Mouse (Mus musculus): ENCODE measurements around the gene Fam171a2. TPM values are rescaled to one million over a fixed set of nuclear protein-coding genes. Genes with fewer than 3 reads are reported as not detected.

The Fam171a2 gene
- total RNA-seq, 1 experiment from 2014 or later, result not detected

- no peak for ATAC-seq (replicated peaks; ENCODE audit: insufficient number of reproducible peaks, low FRiP score, low TSS enrichment, poor library complexity, severe bottlenecking)
Observed at GRCm38 (mm10) chr11:102438212-102439092, 9.0 kb downstream of the Fam171a2 start.

DNA sequence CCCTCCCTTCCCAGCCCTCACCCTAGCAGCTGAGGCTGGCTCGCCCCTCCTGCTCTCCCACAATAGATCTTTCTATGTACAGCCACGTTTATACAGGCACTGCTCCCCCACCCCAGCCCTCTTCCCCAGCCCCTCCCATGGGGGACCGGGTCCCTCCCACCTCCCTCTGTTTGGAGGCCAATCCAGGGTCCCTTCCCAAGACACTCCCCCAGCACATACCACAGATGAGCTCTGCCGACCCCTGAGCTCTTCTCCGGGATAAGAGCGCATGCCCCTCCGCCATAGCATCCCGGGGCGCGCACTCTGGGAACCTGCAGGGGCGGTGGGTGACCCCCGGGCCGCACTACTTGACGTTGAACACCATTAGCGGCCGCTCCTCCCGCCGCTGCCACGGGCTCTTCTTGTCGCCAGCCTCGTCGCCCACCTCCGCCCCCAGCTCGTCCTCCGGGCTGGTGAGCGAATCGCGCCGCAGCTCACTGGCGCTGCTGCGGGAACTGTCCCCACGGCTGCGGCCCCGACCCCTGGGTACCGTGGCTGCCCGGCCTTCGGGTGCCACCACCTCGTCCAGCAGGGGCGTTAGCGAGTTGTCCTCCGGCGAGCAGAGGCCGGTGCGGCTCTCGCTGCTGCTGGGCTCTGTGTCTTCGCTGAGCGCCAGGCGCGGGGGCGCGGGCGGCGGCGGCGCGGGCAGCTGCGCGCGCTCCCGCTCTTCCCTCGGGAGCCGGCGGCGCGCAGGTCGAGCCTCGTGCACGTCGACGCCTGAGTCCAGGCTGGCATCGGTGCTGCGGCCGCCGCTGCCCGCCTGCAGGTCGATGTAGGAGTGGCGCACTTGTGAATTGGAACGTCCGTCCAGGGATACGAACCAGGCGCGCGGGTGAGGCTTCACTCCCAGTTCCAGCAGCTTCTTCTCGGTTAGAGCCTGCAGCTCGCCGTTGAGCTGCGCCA is 10.1 kb downstream of the Fam171a2 start:
- ATAC-seq (replicated peaks; ENCODE audit: insufficient number of reproducible peaks, low FRiP score, low TSS enrichment, poor library complexity, severe bottlenecking), result no peak

DNA sequence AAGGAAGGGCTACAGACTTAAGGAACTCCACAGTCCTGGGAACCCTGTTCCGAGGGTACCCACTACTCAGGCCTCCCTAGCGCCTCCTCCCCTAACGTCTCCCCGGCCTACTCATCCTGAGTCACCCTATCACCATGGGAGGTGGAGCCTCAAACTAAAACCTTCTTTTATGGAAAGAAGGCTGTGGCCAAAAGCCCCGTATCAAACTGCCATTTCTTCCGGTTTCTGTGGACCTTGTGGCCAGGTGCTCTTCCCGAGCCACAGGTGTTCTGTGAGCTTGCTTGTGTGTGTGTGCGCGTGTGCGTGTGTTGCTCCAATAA is 11.1 kb downstream of the Fam171a2 start:
- ATAC-seq (replicated peaks; ENCODE audit: insufficient number of reproducible peaks, low FRiP score, low TSS enrichment, poor library complexity, severe bottlenecking), result no peak

DNA sequence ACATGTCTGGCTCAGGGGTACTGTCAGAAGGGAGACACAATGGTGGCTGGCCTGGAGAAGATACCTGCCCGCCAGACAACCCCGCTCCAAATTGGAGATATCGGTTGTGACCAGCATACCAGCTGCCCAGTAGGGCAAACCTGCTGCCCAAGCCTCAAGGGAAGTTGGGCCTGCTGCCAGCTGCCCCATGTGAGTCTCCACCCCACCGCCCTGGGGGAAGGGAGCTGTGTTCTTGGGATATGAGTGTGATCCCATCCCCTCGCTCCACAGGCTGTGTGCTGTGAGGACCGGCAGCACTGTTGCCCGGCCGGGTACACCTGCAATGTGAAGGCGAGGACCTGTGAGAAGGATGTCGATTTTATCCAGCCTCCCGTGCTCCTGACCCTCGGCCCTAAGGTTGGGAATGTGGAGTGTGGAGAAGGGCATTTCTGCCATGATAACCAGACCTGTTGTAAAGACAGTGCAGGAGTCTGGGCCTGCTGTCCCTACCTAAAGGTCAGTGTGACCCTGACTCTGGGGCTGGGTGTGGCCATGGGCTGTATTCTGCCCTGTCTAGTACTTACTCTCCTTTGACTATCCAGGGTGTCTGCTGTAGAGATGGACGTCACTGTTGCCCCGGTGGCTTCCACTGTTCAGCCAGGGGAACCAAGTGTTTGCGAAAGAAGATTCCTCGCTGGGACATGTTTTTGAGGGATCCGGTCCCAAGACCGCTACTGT is 11.6 kb downstream of the Fam171a2 start:
- no peak for ATAC-seq (replicated peaks; ENCODE audit: insufficient number of reproducible peaks, low FRiP score, low TSS enrichment, poor library complexity, severe bottlenecking)

DNA sequence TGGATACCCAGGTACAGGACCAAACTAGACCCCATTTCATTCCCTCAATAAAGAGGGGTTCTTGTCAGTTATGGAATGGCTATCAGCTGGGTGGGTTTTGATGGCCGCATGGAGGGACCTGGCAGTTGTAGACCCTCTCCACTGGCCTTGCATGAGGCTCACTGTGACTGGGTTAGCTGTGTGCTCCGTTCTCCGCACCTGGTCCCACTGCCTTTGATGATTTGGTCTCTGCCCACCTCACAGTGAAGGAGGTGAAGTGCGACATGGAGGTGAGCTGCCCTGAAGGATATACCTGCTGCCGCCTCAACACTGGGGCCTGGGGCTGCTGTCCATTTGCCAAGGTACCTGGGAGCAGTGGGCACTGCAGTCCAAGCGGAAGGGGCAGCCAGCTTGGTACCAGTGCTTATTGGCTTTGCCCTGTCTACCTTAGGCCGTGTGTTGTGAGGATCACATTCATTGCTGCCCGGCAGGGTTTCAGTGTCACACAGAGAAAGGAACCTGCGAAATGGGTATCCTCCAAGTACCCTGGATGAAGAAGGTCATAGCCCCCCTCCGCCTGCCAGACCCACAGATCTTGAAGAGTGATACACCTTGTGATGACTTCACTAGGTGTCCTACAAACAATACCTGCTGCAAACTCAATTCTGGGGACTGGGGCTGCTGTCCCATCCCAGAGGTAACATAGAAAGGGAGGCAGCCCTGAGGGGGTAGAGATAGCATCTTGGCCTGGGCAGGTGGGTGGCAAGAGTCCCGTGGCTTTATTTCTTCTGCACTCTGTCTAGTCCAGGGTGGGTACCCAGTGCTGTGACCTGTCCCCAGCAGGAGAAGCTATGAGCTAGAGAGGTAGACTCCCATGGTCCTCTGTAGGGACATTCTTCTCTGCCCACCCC is 12.4 kb downstream of the Fam171a2 start:
- no peak for ATAC-seq (replicated peaks; ENCODE audit: insufficient number of reproducible peaks, low FRiP score, low TSS enrichment, poor library complexity, severe bottlenecking)

DNA sequence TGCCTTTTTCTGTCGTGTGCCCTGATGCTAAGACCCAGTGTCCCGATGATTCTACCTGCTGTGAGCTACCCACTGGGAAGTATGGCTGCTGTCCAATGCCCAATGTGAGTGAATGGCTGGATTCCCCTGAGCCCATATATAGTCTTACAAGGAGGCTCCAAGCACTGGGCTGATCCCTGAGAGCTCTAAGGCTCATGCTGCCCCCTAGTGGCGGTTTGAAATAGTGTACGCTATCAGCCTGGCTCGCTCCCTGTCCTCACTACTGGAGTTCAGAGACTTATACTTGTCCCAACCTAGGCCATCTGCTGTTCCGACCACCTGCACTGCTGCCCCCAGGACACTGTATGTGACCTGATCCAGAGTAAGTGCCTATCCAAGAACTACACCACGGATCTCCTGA is 13.1 kb downstream of the Fam171a2 start:
- ATAC-seq (replicated peaks; ENCODE audit: insufficient number of reproducible peaks, low FRiP score, low TSS enrichment, poor library complexity, severe bottlenecking), result peak; percentile 40

GRCm38 (mm10) chr11:102433866-102434265 is 13.6 kb downstream of the Fam171a2 start:
- ATAC-seq (replicated peaks; ENCODE audit: insufficient number of reproducible peaks, low FRiP score, low TSS enrichment, poor library complexity, severe bottlenecking), result no peak

- no peak for ATAC-seq (replicated peaks; ENCODE audit: insufficient number of reproducible peaks, low FRiP score, low TSS enrichment, poor library complexity, severe bottlenecking)
Observed at GRCm38 (mm10) chr11:102432896-102433295, 14.6 kb downstream of the Fam171a2 start.

DNA sequence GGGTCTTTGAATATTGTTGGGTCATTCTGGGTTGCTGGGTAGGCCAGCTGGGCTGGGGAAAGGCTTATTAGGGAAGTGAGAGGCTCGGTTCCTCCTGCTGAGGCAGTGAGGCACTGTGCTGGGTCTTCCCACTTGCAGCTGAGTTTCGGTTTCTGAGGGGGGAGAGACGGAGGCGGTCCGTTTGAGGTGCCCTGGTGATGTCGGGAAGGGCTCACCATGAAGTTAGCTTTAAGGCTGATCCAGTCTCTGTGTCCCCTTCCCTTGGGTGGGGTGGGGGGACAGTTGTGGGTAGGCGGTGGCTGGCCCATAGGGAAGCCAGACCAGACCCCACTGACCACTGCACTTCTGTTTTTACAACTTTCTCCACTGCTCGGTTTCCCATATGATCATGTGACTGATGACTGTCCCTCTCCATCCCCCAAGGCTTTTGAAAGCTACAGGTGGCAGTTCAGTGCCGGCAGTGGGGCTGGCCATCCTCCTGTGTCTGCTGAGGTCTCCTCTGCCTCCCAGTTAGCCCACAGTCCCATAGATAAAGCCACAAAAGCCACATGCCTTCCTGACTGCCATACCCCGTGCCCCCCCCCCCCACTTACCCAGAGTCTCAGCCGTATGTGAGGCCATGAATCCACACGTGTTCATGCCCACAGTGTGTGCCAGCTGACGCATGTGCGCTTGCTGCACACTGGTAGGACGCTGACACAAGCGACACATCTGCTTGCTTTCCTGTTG is 15.2 kb downstream of the Fam171a2 start:
- peak; percentile 62 for ATAC-seq (replicated peaks; ENCODE audit: insufficient number of reproducible peaks, low FRiP score, low TSS enrichment, poor library complexity, severe bottlenecking)

DNA sequence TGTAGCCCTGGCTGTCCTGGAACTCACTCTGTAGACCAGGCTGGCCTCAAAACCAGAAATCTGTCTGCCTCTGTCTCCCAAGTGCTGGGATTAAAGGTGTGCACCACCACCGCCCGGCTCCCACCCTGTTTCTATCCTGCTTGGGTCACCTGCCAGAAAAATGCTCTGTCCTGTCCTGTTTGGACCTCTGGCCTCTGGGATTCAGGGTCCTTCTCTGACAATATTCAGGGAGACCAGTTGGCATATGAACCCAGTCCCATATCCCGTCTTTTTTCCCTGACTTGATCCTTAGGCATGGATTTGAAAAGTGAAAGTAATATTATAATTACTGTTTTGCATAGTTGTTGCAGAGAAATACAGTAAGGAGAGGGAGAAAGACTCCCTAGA is 15.8 kb downstream of the Fam171a2 start:
- no peak for ATAC-seq (replicated peaks; ENCODE audit: insufficient number of reproducible peaks, low FRiP score, low TSS enrichment, poor library complexity, severe bottlenecking)

DNA sequence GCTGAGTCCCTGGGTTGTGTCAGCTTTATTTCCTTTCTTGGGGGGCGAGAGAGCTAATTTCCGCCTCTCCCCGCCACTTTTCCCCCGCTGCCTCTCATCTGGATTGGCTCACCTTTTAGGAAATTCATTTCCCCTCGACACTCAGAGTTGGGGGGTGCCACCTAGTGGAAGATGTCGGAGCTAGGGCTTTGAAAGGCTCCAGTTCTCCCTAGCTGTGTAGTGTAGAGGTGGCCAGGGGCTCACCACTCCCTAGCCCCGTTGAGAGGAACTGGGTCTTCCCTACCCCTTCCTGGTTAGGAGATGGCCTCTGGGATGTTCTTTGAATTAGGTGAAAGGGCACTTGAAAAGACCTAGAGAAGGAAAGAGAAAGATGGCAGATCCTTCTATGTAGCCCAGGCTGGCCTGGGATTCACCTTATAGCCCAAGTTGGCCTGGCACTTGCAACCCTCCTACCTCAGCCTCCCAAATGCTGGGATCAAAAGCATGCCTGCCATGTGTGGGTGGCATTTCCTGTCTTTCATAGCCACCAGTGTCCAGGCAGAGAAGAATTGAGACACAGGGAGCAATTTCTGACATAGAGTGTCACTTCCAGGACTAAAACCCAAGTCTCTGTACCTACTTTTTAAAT is 16.4 kb downstream of the Fam171a2 start:
- no peak for ATAC-seq (replicated peaks; ENCODE audit: insufficient number of reproducible peaks, low FRiP score, low TSS enrichment, poor library complexity, severe bottlenecking)

DNA sequence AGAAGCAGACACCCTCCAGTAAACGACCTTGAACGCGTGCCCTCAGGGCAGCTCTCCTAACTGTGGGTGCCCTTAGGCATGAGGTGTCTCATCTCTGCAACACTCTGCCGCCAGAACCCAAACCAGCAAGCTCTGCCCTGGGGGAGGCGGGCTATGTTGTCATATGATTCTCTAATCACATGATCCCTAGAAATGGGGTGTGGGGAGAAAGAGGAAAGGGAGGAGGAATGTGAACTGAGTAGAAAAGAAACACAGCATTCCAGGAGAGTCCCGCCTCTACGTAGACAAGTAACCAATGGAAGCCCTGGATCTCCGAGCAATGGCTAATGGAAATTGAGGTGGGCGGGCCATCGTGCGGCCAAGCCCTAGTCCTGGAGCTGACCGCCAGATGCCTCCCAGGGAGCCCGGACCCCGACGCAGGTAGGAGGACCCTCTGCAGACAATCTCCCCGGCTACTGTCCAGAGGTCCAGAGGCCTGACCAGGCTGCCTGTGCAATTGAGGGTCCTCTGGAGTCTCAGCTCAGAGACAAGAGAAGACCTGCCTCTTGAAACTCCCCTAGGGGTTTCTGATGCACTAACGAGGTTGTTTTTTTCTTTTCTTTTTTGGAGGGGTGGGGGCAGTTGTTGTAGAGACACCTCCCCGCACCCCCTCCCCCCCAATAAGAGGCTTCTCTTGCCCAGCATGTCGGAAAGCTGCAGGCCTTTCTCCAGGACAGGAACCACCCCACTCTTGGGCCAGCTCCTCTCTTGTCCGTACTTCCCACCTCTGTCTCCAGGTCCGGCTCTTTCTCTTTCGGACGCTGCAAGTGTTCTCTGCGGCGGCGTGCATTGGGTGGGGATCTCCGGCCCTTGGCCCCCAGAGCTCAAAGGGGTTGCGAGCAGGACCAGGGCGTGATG is 17.1 kb downstream of the Fam171a2 start, which contains the start of gene Grn:
TSS of gene Grn (plus strand) at position 195 of the 897 bp plus-strand sequence.
- peak; percentile 73 for ATAC-seq (replicated peaks; ENCODE audit: insufficient number of reproducible peaks, low FRiP score, low TSS enrichment, poor library complexity, severe bottlenecking)

- no peak for ATAC-seq (replicated peaks; ENCODE audit: insufficient number of reproducible peaks, low FRiP score, low TSS enrichment, poor library complexity, severe bottlenecking)
Observed at GRCm38 (mm10) chr11:102429551-102429950, 17.9 kb downstream of the Fam171a2 start.

GRCm38 (mm10) chr11:102428981-102429540 is 18.4 kb downstream of the Fam171a2 start:
- no peak for ATAC-seq (replicated peaks; ENCODE audit: insufficient number of reproducible peaks, low FRiP score, low TSS enrichment, poor library complexity, severe bottlenecking)

DNA sequence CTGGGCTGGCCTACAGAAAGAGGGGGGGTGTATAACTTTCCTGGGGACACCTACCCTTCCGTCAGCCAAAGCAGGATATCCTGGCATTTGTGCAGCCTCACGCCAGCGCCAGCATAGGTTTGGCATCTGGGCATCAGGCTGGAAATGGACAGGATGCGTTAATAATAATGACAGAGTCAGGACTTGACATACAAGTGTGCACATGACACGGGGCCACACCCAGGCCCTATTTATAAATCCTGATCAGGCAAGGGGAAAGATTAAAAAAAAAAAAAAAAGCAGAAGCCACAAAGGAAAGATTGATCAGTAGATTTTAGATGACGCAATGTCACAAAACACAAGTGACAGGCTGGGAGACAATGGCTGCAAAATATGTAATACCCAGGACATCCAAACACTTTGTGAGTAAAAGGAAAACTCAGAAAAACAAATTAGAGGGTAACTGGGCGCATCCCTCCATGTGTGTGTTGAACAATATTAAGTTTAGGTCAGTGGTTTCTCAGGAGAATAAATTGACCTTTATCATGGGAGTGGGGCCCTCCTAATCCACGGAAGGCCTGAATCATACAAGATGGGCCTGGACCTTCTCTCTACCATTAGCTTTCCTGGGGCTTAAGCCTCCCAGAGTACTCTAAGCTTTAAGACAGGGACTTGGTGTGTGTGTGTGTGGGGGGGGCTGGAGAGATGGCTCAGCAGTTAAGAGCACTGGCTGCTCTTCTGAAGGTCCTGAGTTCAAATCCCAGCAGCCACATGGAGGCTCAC is 21.7 kb downstream of the Fam171a2 start:
- ATAC-seq (replicated peaks; ENCODE audit: insufficient number of reproducible peaks, low FRiP score, low TSS enrichment, poor library complexity, severe bottlenecking), result peak; percentile 30
